Mouse (Mus musculus) mouse embryonic stem cell (cell line): Measurements from ENCODE around the gene Gm9837.
"Not testable (repeated sequence)": the region's sequence is repeated elsewhere in the genome, so short reads cannot be mapped to it uniquely, and the experiment has no call there.

Experiments
- in situ Hi-C, 2 experiments: fragments of 300-500 bp; cut with MboI; formaldehyde crosslinking; loops; 1 replicate in 1 of 2; 3 replicates in 1 of 2; pipeline ENCODE4 v1.14.3; 2019 to 2020; ENCODE audit warnings: low sequenced_read_pairs in 2 of 2, low pct_unique_long_range_greater_than_20kb in 1 of 2, mixed read lengths in 1 of 2; ENCODE audit not compliant: unreplicated experiment in 1 of 2

The Gm9837 gene

GRCm38 (mm10) chr11:53433057-53433456 lies 37.2 kb downstream of the Gm9837 start:
- in situ Hi-C loops = no loop called here

GRCm38 (mm10) chr11:53431347-53432056 lies 38.8 kb downstream of the Gm9837 start:
- in situ Hi-C loops = no loop called here

- in situ Hi-C loops = no loop called here
Observed at GRCm38 (mm10) chr11:53430670-53431346, 39.5 kb downstream of the Gm9837 start, which contains the start of the genes Uqcrq and Gdf9. Uqcrq (minus strand) TSS chr11:53430831. Gdf9 (plus strand) TSS chr11:53431023.

GRCm38 (mm10) chr11:53430300-53430669 lies 40.0 kb downstream of the Gm9837 start:
- in situ Hi-C loops = no loop called here

GRCm38 (mm10) chr11:53429182-53429581 lies 41.1 kb downstream of the Gm9837 start:
- in situ Hi-C loops = no loop called here

- in situ Hi-C loops = no loop called here
Observed at GRCm38 (mm10) chr11:53428716-53429057, 41.6 kb downstream of the Gm9837 start.

GRCm38 (mm10) chr11:53427993-53428715 lies 42.1 kb downstream of the Gm9837 start:
- in situ Hi-C loops = no loop called here

GRCm38 (mm10) chr11:53426914-53427313 lies 43.4 kb downstream of the Gm9837 start:
- in situ Hi-C loops = not testable (repeated sequence)

- in situ Hi-C loops = no loop called here
Observed at GRCm38 (mm10) chr11:53425711-53426255, 44.5 kb downstream of the Gm9837 start.

GRCm38 (mm10) chr11:53425251-53425650 lies 45.0 kb downstream of the Gm9837 start:
- in situ Hi-C loops = no loop called here

- in situ Hi-C loops = no loop called here
Observed at GRCm38 (mm10) chr11:53424826-53425225, 45.5 kb downstream of the Gm9837 start.

GRCm38 (mm10) chr11:53423036-53423435 lies 47.2 kb downstream of the Gm9837 start, which contains the start of gene Leap2:
Leap2 (minus strand) TSS chr11:53423170.
- in situ Hi-C loops = no loop called here
